Mouse (Mus musculus): Measurements from ENCODE around the gene Tmigd1. TPM values are rescaled to one million over a fixed set of nuclear protein-coding genes. Genes with fewer than 3 reads are reported as not detected.
A peak's percentile ranks its signal among the peaks of the same experiment; 100 is the strongest.

Tmigd1 gene
- not detected in 2 replicates for total RNA-seq (2017)

DNA sequence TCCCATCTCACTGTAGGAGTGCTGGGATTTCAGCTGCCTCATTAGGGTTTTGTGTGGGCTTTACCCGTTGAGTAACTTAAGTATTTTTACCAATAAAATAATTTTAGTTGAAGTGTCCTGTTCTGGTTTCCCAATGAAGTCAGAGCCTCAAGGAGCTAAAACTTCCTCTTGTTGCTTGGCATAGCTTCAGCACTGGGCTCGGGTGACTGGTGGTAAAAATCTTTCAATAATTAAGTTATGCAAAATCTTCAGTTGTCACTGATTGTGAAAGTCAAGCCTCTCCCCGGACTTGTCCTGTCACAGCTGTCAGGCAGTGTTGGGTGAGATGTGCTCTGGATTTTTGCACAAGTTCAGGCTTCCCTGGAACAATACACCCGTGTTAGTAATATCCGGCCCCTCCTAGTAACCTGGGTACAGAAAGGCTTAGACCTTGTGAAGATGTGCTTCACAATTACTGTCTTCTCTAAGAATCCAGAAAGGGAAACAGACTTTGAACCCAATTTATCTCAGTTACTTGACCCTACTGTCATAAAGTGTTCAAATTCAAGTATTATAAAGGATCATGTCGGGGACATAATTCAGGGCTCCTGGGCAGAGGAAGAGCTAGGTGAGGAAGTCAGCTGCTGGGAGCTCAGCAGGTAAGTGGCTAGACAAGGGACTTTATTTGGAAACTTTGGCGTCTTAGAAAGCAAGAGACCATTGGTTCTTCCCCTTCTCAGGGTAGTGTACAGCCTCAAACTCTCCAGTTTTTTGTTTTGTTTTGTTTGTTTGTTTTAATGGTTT, at the start of gene Tmigd1:
TSS of gene Tmigd1 (plus strand) at position 581 of the 783 bp plus-strand sequence.
- ATAC-seq (replicated peaks; ENCODE audit: low read depth, poor library complexity, severe bottlenecking): 0 out of 2 replicates have a peak, but pooled peaks have one; percentile 22

- no peak for ATAC-seq (replicated peaks; ENCODE audit: low read depth, poor library complexity, severe bottlenecking)
Observed at GRCm38 (mm10) chr11:76854475-76855341, 47.3 kb upstream of the Tmigd1 start.

DNA sequence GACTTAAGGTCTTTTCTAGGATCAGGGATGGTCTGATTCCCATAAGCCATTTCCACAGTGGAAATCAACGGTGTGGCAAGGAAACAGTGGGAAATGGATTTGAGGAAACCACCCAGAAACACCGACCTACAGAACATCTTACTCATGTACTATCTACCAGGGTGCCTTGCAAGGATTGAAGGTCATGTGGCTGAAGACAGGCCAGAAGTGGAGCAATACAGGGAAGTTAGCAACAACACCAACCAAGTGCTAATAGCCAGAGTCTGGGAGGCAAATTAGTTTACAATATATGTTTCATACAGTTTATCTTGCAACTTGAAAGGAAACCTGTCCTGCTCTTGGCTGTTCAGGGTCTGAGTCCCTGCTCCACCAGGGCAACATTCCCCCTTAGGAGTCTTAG, 45.4 kb upstream of the Tmigd1 start:
- no peak for ATAC-seq (replicated peaks; ENCODE audit: low read depth, poor library complexity, severe bottlenecking)

- ATAC-seq (replicated peaks; ENCODE audit: low read depth, poor library complexity, severe bottlenecking): no peak
Observed at GRCm38 (mm10) chr11:76857111-76857510, 44.8 kb upstream of the Tmigd1 start.

DNA sequence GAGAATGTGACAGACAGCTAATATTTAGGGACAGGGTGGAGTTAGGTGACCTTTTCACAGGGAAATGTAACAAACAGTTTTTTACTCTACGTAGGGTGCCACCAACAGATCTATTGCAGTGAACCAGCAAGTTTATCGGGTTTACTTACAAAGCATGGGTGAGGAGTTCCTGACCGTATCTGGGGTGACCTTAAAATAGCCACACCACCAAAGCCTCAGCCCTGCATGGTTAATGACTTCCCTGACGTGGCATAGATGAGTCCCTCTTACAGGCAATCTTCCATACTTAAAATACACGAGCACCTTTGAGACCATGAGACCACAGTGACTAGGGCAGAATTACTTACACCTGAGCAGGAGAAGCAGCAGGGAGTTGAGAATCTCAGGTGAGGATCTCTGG, 43.2 kb upstream of the Tmigd1 start:
- ATAC-seq (replicated peaks; ENCODE audit: low read depth, poor library complexity, severe bottlenecking): peak; percentile 55

DNA sequence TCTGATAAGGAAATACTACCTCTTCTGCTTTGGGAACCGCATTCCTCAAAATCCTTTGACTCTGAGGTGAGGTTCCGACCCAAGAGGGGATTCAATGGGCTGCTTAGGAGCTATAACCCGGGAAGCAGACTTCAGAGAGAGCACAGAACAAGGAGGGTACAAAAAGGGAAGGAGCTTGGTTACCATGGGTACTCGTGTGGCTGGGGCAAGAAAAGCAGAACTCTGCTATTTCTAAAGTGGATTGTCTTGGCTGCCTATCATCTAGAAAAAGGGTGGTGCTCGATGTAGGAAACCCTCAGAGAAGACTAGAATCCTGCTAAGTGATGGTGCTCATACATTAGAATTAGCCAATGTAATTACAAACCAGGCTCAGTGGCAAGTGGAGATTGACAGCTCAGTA, 42.7 kb upstream of the Tmigd1 start:
- ATAC-seq (replicated peaks; ENCODE audit: low read depth, poor library complexity, severe bottlenecking): peak; percentile 95

DNA sequence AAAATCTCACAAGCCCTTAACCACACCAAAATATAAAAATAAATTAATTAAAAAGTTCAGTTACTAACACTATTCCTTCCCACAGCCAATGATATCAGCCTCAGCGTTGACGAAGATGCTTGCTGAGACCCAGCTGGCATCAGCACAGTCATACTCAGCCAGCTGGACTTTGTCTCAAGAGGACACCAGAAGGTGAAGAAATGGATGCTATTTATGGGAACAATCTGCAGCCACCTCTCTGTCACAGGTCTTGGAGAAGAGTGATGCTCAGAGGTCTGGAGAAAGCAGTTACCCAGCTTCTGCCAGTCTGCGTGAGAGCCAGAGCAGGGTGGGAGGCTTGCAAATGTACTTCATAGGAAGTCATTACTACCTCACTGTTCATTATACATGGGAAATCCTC, 40.8 kb upstream of the Tmigd1 start:
- ATAC-seq (replicated peaks; ENCODE audit: low read depth, poor library complexity, severe bottlenecking): no peak

DNA sequence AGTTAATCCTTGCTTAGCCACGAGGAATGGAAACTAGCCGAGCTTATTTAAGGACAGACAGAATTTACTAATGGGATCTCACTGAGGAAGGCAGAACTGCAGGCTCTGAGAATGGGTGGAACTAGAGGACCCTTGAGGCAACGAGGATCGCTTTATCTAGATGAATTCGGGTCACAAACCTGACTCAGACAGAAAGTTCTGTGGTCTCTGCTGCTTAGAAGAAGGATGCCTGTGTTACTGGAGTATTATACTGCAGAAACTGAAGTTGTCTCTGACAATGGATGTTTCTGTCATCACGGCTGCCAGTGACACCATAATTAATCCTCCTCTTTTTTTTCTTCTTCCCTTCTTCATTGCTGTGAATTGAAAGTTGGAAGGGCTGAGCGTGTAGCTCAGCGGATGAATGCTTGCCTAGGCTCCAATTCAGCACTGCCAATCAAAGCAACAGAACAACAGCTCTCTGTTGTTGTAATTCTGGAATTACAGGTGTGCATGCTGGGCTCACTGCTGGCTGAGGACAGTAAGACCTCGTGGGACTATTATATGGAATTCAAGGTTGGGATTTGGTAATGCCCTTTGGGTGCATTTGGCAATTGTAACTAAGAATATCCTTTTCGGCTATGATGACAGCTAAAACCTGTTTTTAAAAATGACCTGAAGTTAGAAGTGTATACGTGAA, 29.3 kb upstream of the Tmigd1 start:
- no peak for ATAC-seq (replicated peaks; ENCODE audit: low read depth, poor library complexity, severe bottlenecking)

DNA sequence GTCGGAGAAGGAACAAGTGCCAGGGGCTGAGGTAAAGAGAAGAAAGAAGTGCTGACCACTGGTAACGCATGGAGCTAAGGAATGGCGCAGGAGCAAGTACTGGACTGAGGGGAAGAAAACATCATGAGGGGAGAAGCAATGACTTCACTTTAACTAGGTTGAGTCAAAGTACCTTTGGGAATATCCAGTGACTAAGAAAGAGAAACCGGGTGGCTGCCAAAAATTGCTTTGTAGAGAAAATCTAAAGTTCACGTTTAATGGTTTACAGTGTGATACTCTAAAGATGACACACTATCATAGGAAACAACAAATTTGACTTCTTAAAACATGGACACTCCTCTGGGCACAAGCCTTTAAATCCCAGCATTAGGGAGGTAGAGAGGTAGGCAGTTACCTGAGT, 28.1 kb upstream of the Tmigd1 start:
- ATAC-seq (replicated peaks; ENCODE audit: low read depth, poor library complexity, severe bottlenecking): no peak

DNA sequence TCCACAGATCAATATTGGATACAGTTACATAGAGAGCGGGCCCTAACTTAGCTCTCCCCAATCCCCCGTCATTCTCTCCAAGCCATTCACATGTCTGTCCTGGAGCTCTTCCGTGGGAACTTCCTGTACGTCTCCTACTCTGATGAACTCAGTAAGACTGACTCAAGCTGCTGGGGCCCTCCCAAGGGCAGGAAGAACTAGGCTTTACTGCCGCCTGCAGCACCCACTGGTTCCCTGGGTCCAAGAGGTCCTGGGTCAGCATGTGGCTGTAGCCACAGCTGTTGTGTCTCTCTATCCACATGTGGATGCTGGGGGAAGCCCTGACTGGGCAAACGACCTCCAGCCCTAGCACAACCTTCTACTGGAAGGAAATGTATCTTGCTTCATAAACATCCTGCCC, 27.2 kb upstream of the Tmigd1 start:
- no peak for ATAC-seq (replicated peaks; ENCODE audit: low read depth, poor library complexity, severe bottlenecking)

DNA sequence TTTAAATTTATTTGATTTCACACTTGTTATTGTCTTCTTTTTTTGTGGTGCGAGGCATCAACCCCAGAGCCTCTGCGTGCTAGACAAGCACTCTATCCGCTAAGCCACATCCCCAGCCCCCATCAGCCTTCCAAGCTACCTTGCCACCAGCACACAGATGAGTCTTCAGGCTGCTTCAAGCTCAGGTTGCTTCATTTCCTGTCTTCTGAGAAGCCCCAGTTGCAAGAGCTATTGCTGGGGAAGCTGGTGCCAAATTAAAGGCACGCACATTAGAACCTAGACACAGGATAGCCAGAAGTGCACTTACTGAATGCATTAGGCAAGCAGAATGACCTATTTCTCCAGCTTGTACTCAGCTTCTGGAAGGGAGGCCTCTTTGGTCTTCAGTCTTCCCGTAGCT, 22.1 kb upstream of the Tmigd1 start:
- no peak for ATAC-seq (replicated peaks; ENCODE audit: low read depth, poor library complexity, severe bottlenecking)

DNA sequence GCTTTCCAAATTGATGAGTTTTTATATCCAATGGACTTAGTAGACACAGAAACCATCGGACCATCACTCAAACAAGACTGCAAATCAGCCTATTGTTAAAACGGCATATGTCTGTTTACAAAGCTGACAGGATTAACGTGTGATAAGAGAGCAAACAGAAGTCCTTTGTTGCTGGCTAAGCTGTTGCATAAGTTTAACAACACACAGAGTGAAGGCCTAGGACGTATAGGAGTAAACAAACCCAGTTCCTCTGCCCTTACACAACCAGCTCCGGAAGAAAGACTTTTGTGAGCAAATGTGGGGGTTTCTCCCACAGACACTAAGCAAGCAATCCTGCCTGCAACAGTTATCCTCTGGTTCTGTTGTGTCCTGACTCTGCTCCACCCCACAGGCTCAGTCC, 17.5 kb upstream of the Tmigd1 start:
- ATAC-seq (replicated peaks; ENCODE audit: low read depth, poor library complexity, severe bottlenecking): no peak

GRCm38 (mm10) chr11:76889339-76890164, 12.4 kb upstream of the Tmigd1 start:
- ATAC-seq (replicated peaks; ENCODE audit: low read depth, poor library complexity, severe bottlenecking): no peak; the same call in 1 of the 2 replicates

- ATAC-seq (replicated peaks; ENCODE audit: low read depth, poor library complexity, severe bottlenecking): no peak
Observed at GRCm38 (mm10) chr11:76891171-76891570, 10.8 kb upstream of the Tmigd1 start.

DNA sequence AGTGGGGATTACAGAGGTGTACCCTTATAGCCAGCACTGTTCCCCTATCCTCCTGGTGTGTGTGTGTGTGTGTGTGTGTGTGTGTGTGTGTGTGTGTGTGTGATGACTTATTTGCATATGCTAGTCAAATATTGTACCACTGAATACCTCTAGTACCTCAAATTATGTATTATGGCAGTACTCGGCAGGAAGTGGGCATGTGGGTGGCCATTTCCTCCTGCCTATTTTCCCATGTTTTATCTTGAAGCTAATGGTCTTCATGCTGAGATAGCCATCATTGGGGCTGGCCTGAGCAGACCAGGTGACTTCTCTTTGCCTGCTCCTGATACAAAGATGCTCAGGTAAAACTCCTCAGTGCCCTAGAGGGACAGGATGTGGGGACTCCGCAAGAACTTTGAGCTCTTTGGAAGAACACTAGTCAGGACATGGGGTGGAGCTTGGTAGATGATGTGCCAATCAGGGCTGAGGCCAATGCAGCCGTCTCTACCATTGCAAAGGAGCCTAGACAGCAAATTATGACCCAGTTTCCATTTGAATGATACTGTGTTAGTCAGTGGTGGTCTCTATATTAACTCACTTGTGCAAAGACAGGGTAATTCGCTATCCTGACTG, 10.1 kb upstream of the Tmigd1 start:
- no peak for ATAC-seq (replicated peaks; ENCODE audit: low read depth, poor library complexity, severe bottlenecking)

GRCm38 (mm10) chr11:76892972-76893371, 9.0 kb upstream of the Tmigd1 start:
- ATAC-seq (replicated peaks; ENCODE audit: low read depth, poor library complexity, severe bottlenecking): no peak

DNA sequence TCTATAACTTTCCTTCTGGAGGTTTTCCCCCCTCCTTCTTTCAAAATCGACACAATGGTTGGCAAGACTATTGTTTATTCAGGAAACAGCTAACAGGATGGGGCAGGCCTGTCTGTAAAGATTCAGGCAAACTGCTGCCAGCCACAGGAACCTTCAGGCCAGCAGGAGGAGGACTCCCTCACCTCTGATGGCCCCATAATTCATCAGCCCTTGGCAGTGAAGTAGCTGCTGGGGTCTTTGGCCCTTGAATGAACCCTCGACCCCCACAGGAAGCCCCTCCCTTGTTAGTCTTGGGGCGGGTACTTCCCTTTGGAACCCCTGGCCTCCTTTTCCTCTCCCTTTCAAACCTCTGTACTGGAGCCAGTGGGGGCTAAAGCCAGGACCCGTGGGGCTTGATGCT, 8.4 kb upstream of the Tmigd1 start:
- ATAC-seq (replicated peaks; ENCODE audit: low read depth, poor library complexity, severe bottlenecking): 0 out of 2 replicates have a peak, but pooled peaks have one; percentile 17

DNA sequence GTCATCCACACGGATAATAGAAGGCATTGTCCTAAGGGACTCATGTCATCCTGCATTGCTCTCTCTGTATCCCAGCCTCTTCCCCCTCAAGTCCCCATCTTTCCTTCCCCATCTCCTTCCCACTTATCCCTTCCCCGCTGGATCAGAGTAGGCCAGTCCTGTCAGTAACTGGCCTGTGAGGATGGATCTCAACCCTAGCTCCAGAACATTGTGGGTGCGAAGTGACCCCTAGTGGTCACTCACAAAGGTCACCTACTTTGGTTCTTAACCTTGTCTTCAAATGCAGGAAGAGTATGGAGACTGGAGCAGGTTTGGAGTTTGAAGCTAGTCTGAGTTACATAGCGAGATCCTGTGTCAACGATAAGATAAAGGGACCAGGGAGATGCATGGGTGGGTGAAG, 7.7 kb upstream of the Tmigd1 start:
- ATAC-seq (replicated peaks; ENCODE audit: low read depth, poor library complexity, severe bottlenecking): peak; percentile 63

- ATAC-seq (replicated peaks; ENCODE audit: low read depth, poor library complexity, severe bottlenecking): no peak
Observed at GRCm38 (mm10) chr11:76896360-76896759, 5.6 kb upstream of the Tmigd1 start.

Data from common myeloid progenitor, adult 5-6 weeks (primary cell).